Mouse (Mus musculus): ENCODE results near the gene Aox1.

Aox1 gene

DNA sequence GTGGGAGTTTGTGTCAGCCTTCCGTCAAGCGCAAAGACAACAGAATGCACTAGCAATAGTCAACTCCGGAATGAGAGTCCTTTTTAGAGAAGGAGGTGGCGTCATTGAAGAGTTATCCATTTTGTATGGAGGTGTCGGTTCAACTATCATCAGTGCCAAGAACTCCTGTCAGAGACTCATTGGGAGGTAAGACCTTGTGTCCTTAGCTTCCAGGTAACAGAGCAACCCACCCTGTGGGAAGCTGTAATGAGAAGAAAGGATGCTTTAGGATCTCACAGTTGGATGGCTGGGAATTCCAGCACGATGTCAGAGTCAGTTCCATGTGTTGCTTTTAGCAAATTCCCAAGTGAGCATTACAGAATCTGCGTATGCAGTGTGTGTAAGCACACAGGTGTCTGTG lies 32.4 kb downstream of the Aox1 start:
- DNase-seq (ENCODE audit: inconsistent age in 2 of 2, low spot score in 1 of 2) = no peak

DNA sequence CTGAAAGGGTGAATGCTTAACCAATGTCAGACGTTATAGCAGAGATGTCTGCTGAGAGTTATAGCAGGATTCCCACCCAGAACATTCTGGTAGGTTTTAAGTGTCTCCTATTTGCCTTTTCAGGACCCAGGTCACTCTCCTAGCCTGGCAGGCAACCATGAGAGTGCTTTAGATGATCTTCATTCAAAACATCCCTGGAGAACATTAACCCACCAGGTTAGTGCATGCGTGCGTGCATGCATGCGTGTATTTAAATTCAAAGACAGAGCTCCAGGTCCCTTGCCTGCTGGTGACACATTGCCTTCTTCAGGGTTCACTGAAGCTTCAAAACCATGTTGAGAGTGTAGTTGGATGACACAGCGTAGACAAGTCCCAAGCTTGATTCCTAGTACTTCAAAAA lies 35.4 kb downstream of the Aox1 start:
- no peak for DNase-seq (ENCODE audit: inconsistent age in 2 of 2, low spot score in 1 of 2)

GRCm38 (mm10) chr1:58065606-58066005 lies 35.9 kb downstream of the Aox1 start:
- no peak for DNase-seq (ENCODE audit: inconsistent age in 2 of 2, low spot score in 1 of 2)

- no peak for DNase-seq (ENCODE audit: inconsistent age in 2 of 2, low spot score in 1 of 2)
Measured at GRCm38 (mm10) chr1:58069181-58069580, 39.5 kb downstream of the Aox1 start.

DNA sequence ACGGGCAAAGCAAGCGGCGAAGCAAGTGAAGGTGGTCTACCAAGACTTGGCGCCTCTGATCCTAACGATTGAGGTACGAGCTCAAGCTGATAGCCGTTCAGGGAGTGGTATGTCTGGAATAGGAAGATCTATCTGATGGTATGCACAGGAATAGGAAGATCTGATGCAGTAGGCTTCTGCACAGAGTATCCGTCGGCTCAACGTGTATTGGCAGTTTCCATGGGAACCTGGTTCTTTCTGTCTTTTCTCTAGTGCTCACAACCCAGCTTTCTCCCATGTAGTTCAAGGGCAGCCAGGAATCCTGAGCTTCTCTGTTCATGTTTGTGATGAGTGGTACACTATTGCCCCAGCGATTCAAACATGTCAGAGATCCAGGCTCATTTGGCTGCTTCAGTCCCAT lies 40.4 kb downstream of the Aox1 start:
- DNase-seq (ENCODE audit: inconsistent age in 2 of 2, low spot score in 1 of 2) = peak; percentile 24 to 80

DNA sequence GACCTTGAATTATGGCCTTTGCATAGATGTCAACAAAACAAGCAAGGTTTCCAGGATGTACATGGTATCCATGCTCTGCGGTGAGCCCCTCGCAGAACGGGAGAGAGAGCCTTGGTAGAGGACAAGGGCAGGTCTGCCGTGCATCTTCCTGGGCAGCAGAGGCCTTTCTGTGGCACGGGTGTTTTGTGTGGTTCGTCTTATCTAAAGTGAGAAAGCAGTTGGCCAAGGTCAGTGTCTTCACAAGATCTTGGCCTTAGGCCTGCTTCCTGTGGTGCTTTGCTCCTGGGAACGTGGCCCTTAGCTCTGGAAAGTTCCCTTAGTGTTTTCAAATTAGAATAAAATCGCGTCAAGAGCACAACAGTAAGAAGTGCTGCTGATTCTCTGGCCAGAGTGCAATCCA lies 41.3 kb downstream of the Aox1 start:
- DNase-seq (ENCODE audit: inconsistent age in 2 of 2, low spot score in 1 of 2) = peak; percentile 46 to 70

DNA sequence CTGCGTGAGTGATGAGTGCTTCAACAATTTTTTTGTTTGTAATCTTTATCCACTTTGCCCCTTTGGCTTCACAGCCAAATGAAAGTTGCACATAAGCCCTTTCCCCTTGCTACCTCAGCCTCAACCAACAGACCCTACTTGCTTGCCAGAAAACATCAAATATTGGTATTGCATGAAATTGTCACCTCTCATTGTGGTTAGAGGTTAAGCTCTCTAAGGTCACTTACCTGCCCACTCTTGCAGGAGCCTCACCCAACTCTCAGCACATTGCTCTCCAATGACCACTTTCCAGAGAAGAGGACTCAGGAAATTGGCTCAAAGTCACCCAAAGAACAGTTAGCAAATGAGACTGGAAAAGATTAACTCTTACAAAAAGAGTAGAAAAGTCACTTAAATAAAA lies 41.8 kb downstream of the Aox1 start:
- DNase-seq (ENCODE audit: inconsistent age in 2 of 2, low spot score in 1 of 2) = no peak

DNA sequence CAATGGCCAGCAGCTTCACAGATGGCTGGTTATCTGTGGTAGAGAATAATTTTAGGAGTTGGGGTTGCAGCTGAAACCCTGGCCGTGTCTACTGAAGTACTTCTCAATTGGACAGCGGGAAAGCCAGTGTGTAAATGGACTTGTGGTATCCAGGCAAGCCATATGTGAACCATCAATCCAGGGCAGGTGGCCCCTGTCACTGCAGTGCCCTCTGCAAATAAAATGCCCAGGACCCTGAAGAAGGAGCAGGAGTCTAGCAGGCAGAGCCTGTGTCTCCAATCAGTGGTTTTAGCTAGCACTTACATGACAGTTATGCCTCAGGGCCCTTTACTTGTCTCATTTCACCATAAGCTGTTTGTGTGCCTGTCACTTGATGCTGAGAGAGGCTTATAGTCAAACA lies 42.7 kb downstream of the Aox1 start:
- DNase-seq (ENCODE audit: inconsistent age in 2 of 2, low spot score in 1 of 2) = no peak

DNA sequence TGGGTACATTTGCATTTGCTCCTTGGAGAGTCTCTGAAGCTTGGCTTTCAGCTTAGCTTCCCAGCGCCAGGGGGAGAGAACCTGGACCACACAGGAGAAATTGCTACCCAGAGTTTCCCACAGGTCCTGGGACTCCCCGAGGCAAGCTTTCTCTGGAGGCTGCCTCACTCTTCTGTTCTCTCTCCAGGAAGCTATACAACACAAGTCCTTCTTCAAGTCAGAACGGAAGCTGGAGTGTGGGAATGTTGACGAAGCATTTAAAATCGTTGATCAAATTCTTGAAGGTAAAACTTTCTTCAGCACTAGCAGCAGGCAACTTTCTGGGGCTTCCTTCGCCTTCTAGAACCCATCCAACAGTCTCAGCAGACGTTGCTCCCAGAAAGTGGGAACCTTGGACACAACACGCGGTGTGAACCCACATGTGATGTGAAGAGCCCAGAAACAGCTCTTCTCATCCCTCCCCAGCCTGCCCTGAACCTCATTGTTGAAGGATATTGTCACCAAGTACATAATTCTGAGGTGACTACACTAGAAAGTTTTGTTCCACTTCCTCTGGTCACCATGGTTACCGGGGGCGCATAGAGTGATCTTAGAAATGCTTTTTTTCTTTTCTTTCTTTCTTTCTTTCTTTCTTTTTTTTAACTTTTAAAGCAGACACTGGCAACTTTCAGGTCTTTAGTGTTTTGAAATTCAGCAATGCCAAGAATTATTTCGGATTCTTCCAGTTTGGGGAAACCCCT lies 43.4 kb downstream of the Aox1 start:
- DNase-seq (ENCODE audit: inconsistent age in 2 of 2, low spot score in 1 of 2) = no peak

DNA sequence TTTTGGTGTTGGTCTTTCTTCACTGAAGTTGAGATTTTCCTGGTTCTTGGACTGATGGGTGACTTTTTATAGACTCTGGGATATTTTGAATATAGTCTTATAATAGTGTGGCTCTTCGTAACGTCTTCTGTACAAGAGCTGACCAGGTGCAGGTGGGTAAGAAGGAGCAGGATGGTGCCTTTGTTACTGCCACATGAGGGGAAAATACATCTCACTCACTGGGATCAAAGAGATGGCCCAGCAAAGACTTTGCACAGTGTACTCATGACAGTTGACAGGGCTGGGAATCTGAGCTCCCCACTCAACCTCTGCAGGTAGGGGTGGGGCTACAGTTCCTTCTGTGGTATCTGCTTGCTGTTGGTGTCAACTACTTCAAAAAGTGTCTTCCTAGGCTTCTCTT lies 44.5 kb downstream of the Aox1 start:
- DNase-seq (ENCODE audit: inconsistent age in 2 of 2, low spot score in 1 of 2) = no peak

DNA sequence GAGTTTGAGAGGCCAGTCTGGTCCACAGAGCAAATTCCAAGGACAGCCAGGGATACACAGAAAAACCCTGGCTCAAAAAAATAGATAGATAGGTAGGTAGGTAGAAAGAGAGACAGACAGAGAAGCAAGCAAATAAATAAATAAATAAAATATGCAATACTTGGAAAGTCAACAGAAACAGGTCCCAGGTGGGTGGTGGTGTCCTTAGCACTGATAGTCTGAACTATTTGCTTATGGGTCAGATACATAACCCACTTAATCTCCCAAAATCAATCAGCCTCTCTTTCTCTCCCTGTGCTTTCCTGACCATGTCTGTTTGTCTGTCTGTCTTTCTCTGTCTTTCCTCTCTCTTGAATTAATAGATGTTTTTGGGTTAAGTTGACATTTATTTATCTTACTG lies 48.2 kb downstream of the Aox1 start:
- DNase-seq (ENCODE audit: inconsistent age in 2 of 2, low spot score in 1 of 2) = no peak

- DNase-seq (ENCODE audit: inconsistent age in 2 of 2, low spot score in 1 of 2) = no peak
Measured at GRCm38 (mm10) chr1:58078390-58078789, 48.7 kb downstream of the Aox1 start.

DNA sequence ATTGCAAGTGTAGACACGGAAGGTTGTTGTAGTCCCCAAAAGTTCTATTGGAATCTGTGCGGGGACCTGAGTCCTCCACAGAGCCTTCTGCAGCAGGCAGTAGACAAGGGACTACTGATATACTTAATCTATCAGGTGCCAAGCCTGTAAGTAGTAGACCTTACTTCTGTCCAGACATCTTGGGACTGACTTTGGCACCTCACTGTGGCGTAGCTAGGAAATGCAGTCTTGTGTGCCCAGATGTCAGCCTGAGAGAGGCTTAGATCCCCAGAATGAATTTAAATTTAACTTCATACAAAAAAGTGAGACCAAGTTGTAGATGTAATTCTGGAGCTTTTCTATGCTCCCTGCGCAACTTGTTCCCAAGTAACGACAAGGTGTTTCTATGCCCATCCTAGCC lies 50.0 kb downstream of the Aox1 start:
- DNase-seq (ENCODE audit: inconsistent age in 2 of 2, low spot score in 1 of 2) = peak in 1 of 2 experiments; percentile 49

GRCm38 (mm10) chr1:58080446-58080845 lies 50.7 kb downstream of the Aox1 start:
- DNase-seq (ENCODE audit: inconsistent age in 2 of 2, low spot score in 1 of 2) = no peak

DNA sequence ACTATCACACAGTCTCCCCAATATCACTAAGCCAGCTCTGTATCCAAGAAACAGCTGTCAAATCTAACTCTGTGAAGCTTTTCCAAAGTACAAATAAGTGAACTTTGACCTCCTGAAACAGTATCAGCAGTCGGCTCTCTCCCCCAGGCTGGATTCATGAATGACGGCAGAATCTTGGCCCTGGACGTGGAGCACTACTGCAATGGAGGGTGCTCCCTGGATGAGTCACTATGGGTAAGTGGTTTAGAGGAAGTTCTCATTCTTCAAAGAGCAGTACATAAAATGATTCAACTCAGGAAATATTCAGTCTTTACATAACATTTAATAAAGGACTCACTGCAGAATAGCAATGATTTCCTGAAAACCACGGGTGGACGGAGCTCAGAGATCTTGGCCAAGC lies 51.6 kb downstream of the Aox1 start:
- no peak for DNase-seq (ENCODE audit: inconsistent age in 2 of 2, low spot score in 1 of 2)

GRCm38 (mm10) chr1:58089316-58089715 lies 59.6 kb downstream of the Aox1 start:
- DNase-seq (ENCODE audit: inconsistent age in 2 of 2, low spot score in 1 of 2) = peak; percentile 54 to 79

DNA sequence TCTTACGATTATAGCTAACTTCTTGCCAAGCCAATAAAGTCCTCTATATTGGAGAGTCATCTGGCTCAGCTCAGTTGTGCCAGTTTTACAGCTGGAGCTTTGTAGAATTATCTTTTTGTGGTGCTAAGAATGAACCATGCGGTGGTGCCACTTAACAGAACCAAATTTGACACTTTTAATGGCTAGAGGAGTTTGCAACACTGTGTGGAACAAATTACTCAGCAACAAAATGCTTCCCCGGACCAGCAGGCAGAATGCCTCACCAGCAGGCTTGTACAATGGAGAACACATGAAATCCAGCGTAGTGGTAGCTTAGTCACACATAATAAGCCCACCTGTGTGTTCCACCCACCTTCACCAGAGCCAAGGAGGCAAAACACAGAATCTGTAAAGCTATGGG lies 60.5 kb downstream of the Aox1 start:
- no peak for DNase-seq (ENCODE audit: inconsistent age in 2 of 2, low spot score in 1 of 2)

GRCm38 (mm10) chr1:58091213-58091612 lies 61.5 kb downstream of the Aox1 start:
- DNase-seq (ENCODE audit: inconsistent age in 2 of 2, low spot score in 1 of 2) = no peak

DNA sequence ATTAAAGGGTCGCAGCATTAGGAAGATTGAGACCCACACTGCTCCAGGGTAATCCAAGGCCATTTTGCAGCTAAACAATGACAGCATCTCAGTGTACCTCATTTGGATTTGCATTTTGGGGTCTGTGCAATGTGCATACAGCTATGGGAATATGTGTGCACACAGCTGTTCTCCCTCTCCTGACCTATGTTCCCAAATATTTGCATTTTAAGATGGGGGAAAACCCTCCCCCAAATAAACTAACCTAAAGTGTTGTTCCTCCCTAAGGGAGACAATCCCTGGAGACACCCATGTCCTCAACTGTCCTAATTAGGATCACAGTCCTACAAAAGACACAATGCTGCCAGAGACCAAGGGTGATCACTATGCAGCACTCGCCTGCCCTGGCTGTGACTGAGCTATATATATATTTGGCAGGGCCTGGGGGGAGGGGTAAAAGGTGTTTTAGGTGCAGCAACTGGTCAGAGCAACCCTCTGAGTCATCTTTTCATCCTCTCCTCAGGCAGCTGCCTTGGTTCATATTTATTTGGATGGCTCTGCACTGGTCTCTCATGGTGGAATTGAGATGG lies 62.3 kb downstream of the Aox1 start:
- no peak for DNase-seq (ENCODE audit: inconsistent age in 2 of 2, low spot score in 1 of 2)

DNA sequence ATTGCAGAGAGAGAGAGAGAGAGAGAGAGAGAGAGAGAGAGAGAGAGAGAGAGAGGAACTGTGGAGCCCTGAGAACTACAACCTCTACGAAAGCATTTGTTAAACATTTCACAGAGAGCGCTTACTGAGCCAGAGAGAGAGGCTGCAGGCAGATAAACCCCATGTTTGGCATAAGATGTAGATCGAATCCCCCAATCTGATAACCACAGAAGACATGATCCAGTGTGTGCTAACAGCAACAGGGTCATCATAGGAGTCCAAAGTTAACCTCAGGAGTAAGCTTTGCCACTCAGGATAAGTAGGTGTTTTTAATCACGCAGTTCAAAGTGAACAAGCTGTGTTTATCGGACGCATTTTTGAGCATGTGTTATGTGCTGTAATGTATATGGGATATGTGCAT lies 67.6 kb downstream of the Aox1 start:
- DNase-seq (ENCODE audit: inconsistent age in 2 of 2, low spot score in 1 of 2) = no peak

DNA sequence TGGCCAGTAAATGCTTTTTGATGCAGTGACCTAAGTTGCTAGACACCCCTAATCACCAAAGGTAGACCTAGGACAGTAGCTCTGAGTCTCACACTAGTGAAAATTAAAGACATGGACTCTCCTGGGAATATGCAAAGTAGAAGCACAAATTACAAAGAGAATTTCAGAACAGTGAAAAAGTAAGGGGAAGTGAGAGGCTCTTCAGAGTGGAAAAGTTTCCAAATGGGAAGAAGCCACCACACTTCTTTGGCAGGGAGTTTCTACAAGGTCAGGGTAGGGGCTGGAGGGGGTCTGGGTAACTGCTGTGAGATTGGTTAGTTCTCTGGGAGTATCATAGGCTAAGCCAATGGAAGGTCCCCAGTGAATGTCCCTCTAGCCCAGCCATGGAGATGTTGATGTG lies 69.4 kb downstream of the Aox1 start:
- DNase-seq (ENCODE audit: inconsistent age in 2 of 2, low spot score in 1 of 2) = no peak

DNA sequence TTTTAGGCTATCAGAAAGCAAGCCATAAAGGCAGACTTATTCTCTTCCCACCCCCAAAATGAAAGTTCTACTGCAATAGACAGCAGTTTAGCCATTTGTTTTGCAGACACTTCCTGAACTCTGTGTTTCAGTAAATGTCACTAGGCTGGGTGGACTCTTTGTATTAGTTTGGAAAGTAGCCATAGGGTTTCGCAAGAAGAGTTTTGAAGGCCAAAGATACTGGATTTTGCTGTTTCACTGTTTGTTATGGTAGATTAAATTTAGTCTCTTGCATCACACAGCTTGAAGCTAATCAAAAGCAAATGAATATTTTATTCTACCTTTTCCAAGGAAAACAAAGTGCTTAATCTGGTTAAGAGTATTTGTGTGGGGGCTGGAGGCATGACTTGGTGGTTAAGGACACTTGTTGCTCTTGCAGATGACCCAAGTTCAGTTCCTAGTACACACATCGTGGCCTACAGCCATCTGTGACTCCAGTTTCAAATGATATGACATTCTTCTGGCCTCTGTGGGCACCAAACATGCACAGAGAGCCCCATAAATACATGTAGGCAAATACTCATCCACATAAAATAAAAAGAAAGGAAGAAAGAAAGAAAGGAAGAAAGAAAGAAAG lies 71.9 kb downstream of the Aox1 start:
- peak; percentile 43 to 94 for DNase-seq (ENCODE audit: inconsistent age in 2 of 2, low spot score in 1 of 2)

DNA sequence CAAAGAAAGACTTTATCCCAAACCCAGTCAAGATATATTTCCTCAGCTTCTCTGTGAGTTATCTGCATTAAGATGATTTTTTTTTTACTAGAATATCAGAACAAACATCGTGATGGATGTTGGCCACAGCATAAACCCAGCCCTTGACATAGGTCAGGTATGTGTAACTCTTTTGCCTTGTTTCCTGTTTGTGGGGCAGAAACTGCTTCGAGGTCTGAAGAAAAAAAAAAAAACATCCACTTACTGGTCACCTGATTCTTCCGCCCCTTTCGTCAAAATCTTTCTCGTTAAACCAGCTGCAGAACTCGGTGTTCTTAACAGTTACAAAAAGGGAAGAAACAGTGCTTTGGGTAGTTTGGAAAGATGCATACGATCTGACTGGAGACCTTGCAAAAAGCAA lies 72.8 kb downstream of the Aox1 start:
- no peak for DNase-seq (ENCODE audit: inconsistent age in 2 of 2, low spot score in 1 of 2)

Data from adrenal gland, adult (tissue).